Comparison of ENCODE assay signal across 11 mouse cellular contexts in genomic region chr5:24776681-24777080, GRCm38 (mm10). TPM values are rescaled to one million over a fixed set of nuclear protein-coding genes. Genes with fewer than 3 reads are reported as not detected.
DNase-seq lines count a peak whose midpoint lies in the region; ATAC-seq and TF ChIP-seq lines count a peak whose summit lies in the region.
"Had no signal": no experiment of that assay in that cellular context is flagged by ENCODE, and none has a peak within 500 bp of the region (broad histone marks: within the 10 kb centered on the region; RNA-seq: fewer than 3 reads in every experiment).

No protein-coding gene starts in this region.

- 0 out of 2 replicates have a peak, but pooled peaks have one; percentile 49 for ATAC-seq in kidney, postnatal 0 days (replicated peaks; ENCODE audit: low FRiP score, low read depth)
- ATAC-seq in kidney, embryonic 14.5 days (ENCODE audit: low FRiP score, low TSS enrichment) = no peak; the same call in 1 of the 2 replicates
- ATAC-seq in CD4-positive, CD25-positive, alpha-beta regulatory T cell, adult 4 months = peak; percentile 90
- peak; percentile 92 for ATAC-seq in stomach, postnatal 0 days (ENCODE audit: low FRiP score, low TSS enrichment)

- H3K27me3 ChIP-seq in kidney, postnatal 0 days (ENCODE audit: insufficient read depth, low read length) = no peaks in the 10 kb centered on the region
- no peaks in the 10 kb centered on the region for H3K27me3 ChIP-seq in kidney, embryonic 14.5 days (ENCODE audit: control insufficient read depth, insufficient read depth, low read length)
- H3K27me3 ChIP-seq in stomach, postnatal 0 days (ENCODE audit: control insufficient read depth, insufficient read depth, low read length) = no peaks in the 10 kb centered on the region

- 54% methylated on average over 4 of the region's 4 CpGs for WGBS in kidney, postnatal 0 days
- WGBS in kidney, embryonic 14.5 days = 54% methylated on average over 4 of the region's 4 CpGs
- WGBS in stomach, postnatal 0 days = 55% methylated on average over 4 of the region's 4 CpGs

- no peak overlapping the region for H3K9ac ChIP-seq in kidney, postnatal 0 days (ENCODE audit: low read depth, low read length)
- no peak overlapping the region for H3K9ac ChIP-seq in kidney, embryonic 14.5 days (ENCODE audit: low read depth, low read length)
- no peak overlapping the region for H3K9ac ChIP-seq in stomach, postnatal 0 days (ENCODE audit: low read length)

- TF ChIP-seq EP300 in stomach, postnatal 0 days (optimal IDR thresholded peaks at IDR 0.05) = no peak

- TF ChIP-seq CTCF in kidney, postnatal 0 days (IDR thresholded peaks at IDR 0.05; ENCODE audit: low read depth) = peak; percentile 45
- TF ChIP-seq CTCF in stomach, postnatal 0 days (IDR thresholded peaks at IDR 0.05; ENCODE audit: low read depth) = peak; percentile 59

- no peak overlapping the region for H3K4me3 ChIP-seq in kidney, postnatal 0 days (replicated peaks; ENCODE audit: low read depth, low read length)
- no peak overlapping the region for H3K4me3 ChIP-seq in kidney, embryonic 14.5 days (ENCODE audit: low read length)
- no peak overlapping the region for H3K4me3 ChIP-seq in stomach, postnatal 0 days (ENCODE audit: low read depth, low read length)
- H3K4me3 ChIP-seq: erythroblast, embryonic 14.5 days had no signal

- H3K9me3 ChIP-seq in kidney, postnatal 0 days (replicated peaks; ENCODE audit: low read length) = no peaks in the 10 kb centered on the region
- H3K9me3 ChIP-seq in kidney, embryonic 14.5 days (ENCODE audit: control insufficient read depth, low read length) = no peaks in the 10 kb centered on the region; the same call in 1 of the 2 replicates
- H3K9me3 ChIP-seq in stomach, postnatal 0 days (ENCODE audit: control insufficient read depth, low read length) = no peaks in the 10 kb centered on the region

- H3K4me2 ChIP-seq in kidney, postnatal 0 days (ENCODE audit: low read length) = no peak overlapping the region
- no peak overlapping the region for H3K4me2 ChIP-seq in kidney, embryonic 14.5 days (replicated peaks; ENCODE audit: low read depth, low read length)
- H3K4me2 ChIP-seq in stomach, postnatal 0 days (replicated peaks; ENCODE audit: low read depth) = no peak overlapping the region

- no peaks in the 10 kb centered on the region for H3K4me1 ChIP-seq in kidney, postnatal 0 days (replicated peaks; ENCODE audit: insufficient read depth, low read length)
- H3K4me1 ChIP-seq in kidney, embryonic 14.5 days (ENCODE audit: control insufficient read depth, insufficient read depth, low read length) = 0 out of 2 replicates have a peak, but pooled peaks cover 3% of the 10 kb centered on the region
- H3K4me1 ChIP-seq in stomach, postnatal 0 days (replicated peaks; ENCODE audit: control insufficient read depth, insufficient read depth) = no peaks in the 10 kb centered on the region

- no peak overlapping the region for H3K27ac ChIP-seq in kidney, postnatal 0 days
- no peak overlapping the region for H3K27ac ChIP-seq in kidney, embryonic 14.5 days (ENCODE audit: low read depth, low read length)
- no peak overlapping the region for H3K27ac ChIP-seq in stomach, postnatal 0 days (replicated peaks)

- no peak for DNase-seq in kidney, postnatal 0 days (ENCODE audit: low spot score)
- peak; percentile 11 for DNase-seq in brain, adult 2 months (ENCODE audit: low read depth, low spot score)
- DNase-seq in stomach, postnatal 0 days (ENCODE audit: low spot score) = peak; percentile 55
- DNase-seq in urinary bladder, adult 2 months (ENCODE audit: low spot score) = no peak
- no peak for DNase-seq in right cerebral cortex, postnatal 14 days
- DNase-seq in left cerebral cortex, adult 9 months (ENCODE audit: low spot score in 2 of 2) = no peak
- DNase-seq: lung, postnatal 10 days had no signal

- H3K36me3 ChIP-seq in kidney, postnatal 0 days (ENCODE audit: insufficient read depth, low read length) = no peaks in the 10 kb centered on the region
- H3K36me3 ChIP-seq in kidney, embryonic 14.5 days (ENCODE audit: control insufficient read depth, insufficient read depth, low read length) = no peaks in the 10 kb centered on the region
- no peaks in the 10 kb centered on the region for H3K36me3 ChIP-seq in stomach, postnatal 0 days (ENCODE audit: control insufficient read depth, insufficient read depth, low read length)

RNA-seq across cellular contexts. Expression of gene Crygn, which starts 18.9 kb away (rescaled TPM):
- polyA plus RNA-seq in kidney, postnatal 0 days (2015; fragmentation: Nextera tagmentation; extraction: Ambion mirVana) = 5.8 and 7.1 TPM in 2 replicates
- 1.7 and 2.6 TPM in 2 replicates for polyA plus RNA-seq in kidney, embryonic 14.5 days (2014; fragmentation: Nextera tagmentation; extraction: Ambion mirVana)
- 1 to 10 TPM in 1 of 2 experiments, not detected in 1; 1.8 TPM for polyA plus RNA-seq in CD4-positive, CD25-positive, alpha-beta regulatory T cell, adult 4 months (2017; shearing (Covaris generic))
- 2.5 and 3.0 TPM in 2 replicates for polyA plus RNA-seq in stomach, postnatal 0 days (2015; fragmentation: Nextera tagmentation; extraction: Ambion mirVana)
- polyA plus RNA-seq in urinary bladder, adult 2 months (2012; rRNA removed) = 3.0 TPM in 1 of 2 replicates, not detected in the other
- polyA plus RNA-seq: erythroblast, embryonic 14.5 days; heart, embryonic 14.5 days had no signal

RNA-seq across cellular contexts. Expression of gene Wdr86, which starts 46.2 kb away (rescaled TPM):
- 21.3 and 21.9 TPM in 2 replicates for polyA plus RNA-seq in kidney, postnatal 0 days (2015; fragmentation: Nextera tagmentation; extraction: Ambion mirVana)
- 36.1 and 37.0 TPM in 2 replicates for polyA plus RNA-seq in kidney, embryonic 14.5 days (2014; fragmentation: Nextera tagmentation; extraction: Ambion mirVana)
- under 1 TPM; 0.39 to 0.91 TPM for polyA plus RNA-seq in CD4-positive, CD25-positive, alpha-beta regulatory T cell, adult 4 months (2017; shearing (Covaris generic))
- 2.7 and 3.3 TPM in 2 replicates for polyA plus RNA-seq in stomach, postnatal 0 days (2015; fragmentation: Nextera tagmentation; extraction: Ambion mirVana)
- polyA plus RNA-seq in urinary bladder, adult 2 months (2012; rRNA removed) = 0.62 and 0.98 TPM in 2 replicates
- polyA plus RNA-seq: erythroblast, embryonic 14.5 days had no signal

Comparison
In these comparisons a context has a peak if more than half of its experiments do, and no peak if none do; other contexts are left out.
1. DNase-seq: peak in brain, adult 2 months (single experiment) and stomach, postnatal 0 days (single experiment); none in kidney, postnatal 0 days (single experiment), urinary bladder, adult 2 months (single experiment), right cerebral cortex, postnatal 14 days (single experiment) and left cerebral cortex, adult 9 months (0 of 2).